Mouse (Mus musculus) liver, embryonic 11.5 days (tissue): ENCODE measurements at regions not wholly inside any gene's neighbourhood (a gene's known extent, or its start where the extent isn't known, plus 50 kb on each side); places are given as distances from the start of the nearest gene placed in this dataset.
A peak's percentile ranks its signal among the peaks of the same experiment; 100 is the strongest.

ENCODE experiments used
- ATAC-seq: fragments of 200-750 bp; cut with Nextera tagmentation; replicated peaks from 2 replicates; pipeline ENCODE4 v1.8.0; 2017; ENCODE audit warnings: moderate number of reproducible peaks, mild to moderate bottlenecking, moderate TSS enrichment, moderate library complexity; ENCODE audit not compliant: low FRiP score
- DNase-seq: peaks from one replicate; pipeline ENCODE4 v3.0.0-alpha.2; 2017; ENCODE audit warnings: low spot score
- H3K27ac ChIP-seq: fragments of 300-500 bp; sonication (generic); 2 replicates; pipeline ENCODE4 v1.5.1; 2014; ENCODE audit warnings: mild to moderate bottlenecking, low read depth, low read length, control low read depth
- H3K27me3 ChIP-seq: fragments of 300-500 bp; sonication (generic); replicated peaks from 2 replicates; pipeline ENCODE4 v1.6.1; 2014; ENCODE audit warnings: low read length, mixed read lengths; ENCODE audit not compliant: control insufficient read depth, insufficient read depth
- H3K36me3 ChIP-seq: fragments of 300-500 bp; sonication (generic); 2 replicates; pipeline ENCODE4 v1.6.1; 2014; ENCODE audit warnings: mild to moderate bottlenecking, low read length, moderate library complexity, mixed read lengths; ENCODE audit not compliant: control insufficient read depth, insufficient read depth
- H3K4me1 ChIP-seq: fragments of 300-500 bp; sonication (generic); replicated peaks from 2 replicates; pipeline ENCODE4 v1.6.1; 2014; ENCODE audit warnings: low read length, mixed read lengths; ENCODE audit not compliant: control insufficient read depth, insufficient read depth
- H3K4me2 ChIP-seq: fragments of 300-500 bp; sonication (generic); 2 replicates; pipeline ENCODE4 v1.6.1; 2014; ENCODE audit warnings: mild to moderate bottlenecking, control low read depth, moderate library complexity
- H3K4me3 ChIP-seq: fragments of 300-500 bp; sonication (generic); 2 replicates; pipeline ENCODE4 v1.5.1; 2014; ENCODE audit warnings: low read depth, low read length, control low read depth
- H3K9ac ChIP-seq: fragments of 300-500 bp; sonication (generic); 2 replicates; pipeline ENCODE4 v1.6.1; 2014; ENCODE audit warnings: low read depth, low read length, control low read depth
- H3K9me3 ChIP-seq: fragments of 300-500 bp; sonication (generic); 2 replicates; pipeline ENCODE4 v1.6.1; 2016; ENCODE audit warnings: low read length, inconsistent platforms, mixed read lengths; ENCODE audit not compliant: control insufficient read depth
- WGBS: fragments of 180-500 bp; shearing (Covaris S2); extraction: QIAGEN DNeasy Blood & Tissue Kit; methylation state at CpG from one replicate; pipeline ENCODE4 v1.1.7; 2014; 5-methylcytosine and 5-hydroxymethylcytosine counted together

DNA sequence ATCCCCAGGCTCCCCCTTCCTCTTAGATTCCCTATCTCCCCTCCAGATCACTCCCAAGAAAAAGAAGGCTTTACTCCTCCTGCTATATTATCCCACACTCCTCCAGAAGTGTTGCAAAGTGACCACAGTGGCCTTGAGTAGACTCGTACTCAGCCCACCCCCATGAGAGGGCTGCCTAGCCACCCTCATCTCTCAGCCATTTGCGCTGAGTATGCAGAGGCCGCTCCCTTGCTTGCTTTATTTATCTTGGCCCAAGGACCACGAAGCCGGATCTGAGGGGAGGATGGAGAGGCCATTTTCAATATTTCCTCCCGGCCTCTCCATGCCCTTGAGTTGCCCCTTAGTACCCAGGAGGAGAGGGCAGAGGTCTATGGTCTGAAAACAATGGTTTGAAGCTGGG, 151.9 kb downstream of the Pja1 start:
- Histone ChIP-seq H3K4me1 (no peaks in the 10 kb centered on the region), H3K27me3 (peaks cover 33% of the 10 kb centered on the region), H3K9me3 (no peaks in the 10 kb centered on the region), H3K4me3 (no peak overlapping the region), H3K9ac (no peak overlapping the region), H3K4me2 (no peak overlapping the region), H3K36me3 (no peaks in the 10 kb centered on the region), H3K27ac (no peak overlapping the region)
- no peak for ATAC-seq
- 56% methylated on average over 6 of the region's 6 CpGs for WGBS
- DNase-seq = no peak

DNA sequence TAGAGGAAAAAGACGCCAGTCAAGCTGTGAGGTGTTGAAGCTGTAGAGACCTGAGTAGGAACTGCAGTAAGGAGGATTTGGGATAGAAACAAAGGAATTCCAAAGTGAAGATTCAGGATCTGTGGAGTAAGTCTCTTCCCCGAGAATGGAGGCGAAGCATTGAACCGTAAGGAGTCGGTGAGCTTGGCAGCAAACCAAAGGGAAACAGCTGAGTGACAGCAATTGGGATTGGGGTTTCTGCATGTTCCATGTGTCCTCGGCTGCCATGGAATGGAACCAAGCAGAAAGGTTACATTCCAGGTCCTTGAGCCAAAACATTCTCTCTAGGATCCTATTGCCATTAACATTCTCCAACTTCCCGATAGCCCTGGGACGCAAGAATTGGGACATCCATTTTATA, 152.9 kb downstream of the Pja1 start:
- H3K27ac ChIP-seq = no peak overlapping the region
- DNase-seq (no peak), ATAC-seq (no peak)
- WGBS = 84% methylated on average over 8 of the region's 8 CpGs
- H3K36me3 ChIP-seq = no peaks in the 10 kb centered on the region
- H3K4me3 ChIP-seq = no peak overlapping the region
- no peak overlapping the region for H3K9ac ChIP-seq
- H3K4me2 ChIP-seq = no peak overlapping the region
- H3K27me3 ChIP-seq = peaks cover 32% of the 10 kb centered on the region
- H3K4me1 ChIP-seq = no peaks in the 10 kb centered on the region
- no peaks in the 10 kb centered on the region for H3K9me3 ChIP-seq

- Histone ChIP-seq H3K27ac (no peak overlapping the region), H3K9ac (no peak overlapping the region), H3K9me3 (no peaks in the 10 kb centered on the region), H3K4me1 (no peaks in the 10 kb centered on the region), H3K36me3 (no peaks in the 10 kb centered on the region), H3K4me2 (no peak overlapping the region), H3K4me3 (no peak overlapping the region), H3K27me3 (peaks cover 29% of the 10 kb centered on the region)
- WGBS = 75% methylated on average over 10 of the region's 10 CpGs
- ATAC-seq (no peak), DNase-seq (no peak)
Observed at GRCm38 (mm10) chrX:99317736-99318135, 153.3 kb downstream of the Pja1 start.

- H3K4me3 ChIP-seq = no peak overlapping the region
- no peak overlapping the region for H3K9ac ChIP-seq
- no peaks in the 10 kb centered on the region for H3K4me1 ChIP-seq
- no peak overlapping the region for H3K4me2 ChIP-seq
- no peak overlapping the region for H3K27ac ChIP-seq
- H3K9me3 ChIP-seq = no peaks in the 10 kb centered on the region
- WGBS = 71% methylated on average over 4 of the region's 4 CpGs
- DNase-seq (no peak), ATAC-seq (no peak)
- peaks cover 27% of the 10 kb centered on the region for H3K27me3 ChIP-seq
- H3K36me3 ChIP-seq = no peaks in the 10 kb centered on the region
Observed at GRCm38 (mm10) chrX:99316410-99317056, 154.5 kb downstream of the Pja1 start.

DNA sequence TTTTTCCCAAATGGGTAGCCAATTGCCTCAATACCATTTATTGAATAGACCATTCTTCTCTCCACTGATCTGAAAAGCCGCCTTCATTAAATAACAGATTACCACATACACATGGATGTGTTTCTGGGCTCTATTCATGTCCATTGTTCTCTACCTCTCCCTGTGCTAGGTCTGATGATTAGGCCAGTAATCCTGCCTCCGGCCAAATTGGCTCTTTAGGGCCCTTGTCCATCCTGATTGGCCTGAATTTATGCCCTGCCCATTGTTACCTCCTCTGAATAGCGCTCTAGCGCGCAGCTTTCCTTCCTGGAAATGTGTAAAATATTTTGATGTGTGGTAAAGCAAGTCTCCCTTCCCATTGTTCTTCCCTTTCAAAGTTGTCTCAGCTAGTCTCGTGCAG, 163.2 kb downstream of the Efnb1 start:
- Histone ChIP-seq H3K4me3 (no peak overlapping the region), H3K9ac (no peak overlapping the region), H3K27ac (no peak overlapping the region), H3K4me1 (no peaks in the 10 kb centered on the region), H3K9me3 (no peaks in the 10 kb centered on the region), H3K27me3 (peaks cover 32% of the 10 kb centered on the region), H3K4me2 (no peak overlapping the region), H3K36me3 (no peaks in the 10 kb centered on the region)
- ATAC-seq (no peak), DNase-seq (peak; percentile 1)
- 57% methylated on average over 6 of the region's 6 CpGs for WGBS

GRCm38 (mm10) chrX:99294726-99295125, 158.8 kb downstream of the Efnb1 start:
- ATAC-seq = no peak
- no peak for DNase-seq
- Histone ChIP-seq H3K4me3 (no peak overlapping the region), H3K9me3 (no peaks in the 10 kb centered on the region), H3K9ac (no peak overlapping the region), H3K4me2 (no peak overlapping the region), H3K4me1 (0 out of 2 replicates have a peak, but pooled peaks cover 3% of the 10 kb centered on the region), H3K36me3 (no peaks in the 10 kb centered on the region), H3K27ac (no peak overlapping the region), H3K27me3 (peaks cover 37% of the 10 kb centered on the region)
- WGBS = 52% methylated on average over 8 of the region's 8 CpGs

DNA sequence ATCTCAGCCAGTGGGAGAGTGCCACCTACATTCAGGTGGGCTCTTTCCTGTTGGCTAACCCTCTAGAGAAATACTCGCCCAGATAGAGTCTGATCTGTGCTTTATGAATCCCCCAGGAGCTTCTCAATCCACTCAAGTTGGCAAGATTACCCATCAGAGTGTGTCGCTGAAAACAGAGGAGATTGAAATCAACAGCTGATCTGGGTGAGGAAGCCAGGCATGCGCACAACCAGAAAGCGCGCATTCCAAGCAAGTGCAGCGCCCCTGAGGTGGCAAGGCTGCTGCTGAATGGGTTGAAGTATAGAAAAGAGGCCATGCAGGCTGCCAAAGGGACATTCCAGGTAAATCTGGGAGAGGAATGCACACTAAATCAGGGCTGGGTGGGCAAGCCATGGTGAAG, 158.0 kb downstream of the Efnb1 start:
- no peak for DNase-seq
- Histone ChIP-seq H3K27me3 (peaks cover 36% of the 10 kb centered on the region), H3K9me3 (no peaks in the 10 kb centered on the region), H3K27ac (no peak overlapping the region), H3K4me2 (no peak overlapping the region), H3K4me3 (no peak overlapping the region), H3K4me1 (0 out of 2 replicates have a peak, but pooled peaks cover 3% of the 10 kb centered on the region), H3K9ac (no peak overlapping the region), H3K36me3 (no peaks in the 10 kb centered on the region)
- 62% methylated on average over 6 of the region's 6 CpGs for WGBS
- ATAC-seq = no peak

GRCm38 (mm10) chrX:99292758-99293157, 156.8 kb downstream of the Efnb1 start:
- Histone ChIP-seq H3K27me3 (peaks cover 41% of the 10 kb centered on the region), H3K9ac (no peak overlapping the region), H3K27ac (no peak overlapping the region), H3K4me2 (no peak overlapping the region), H3K4me1 (0 out of 2 replicates have a peak, but pooled peaks cover 3% of the 10 kb centered on the region), H3K9me3 (no peaks in the 10 kb centered on the region), H3K4me3 (no peak overlapping the region), H3K36me3 (no peaks in the 10 kb centered on the region)
- DNase-seq (no peak), ATAC-seq (no peak)
- 76% methylated on average over 11 of the region's 11 CpGs for WGBS

- Histone ChIP-seq H3K27me3 (peaks cover 48% of the 10 kb centered on the region), H3K36me3 (no peaks in the 10 kb centered on the region), H3K4me2 (no peak overlapping the region), H3K4me3 (no peak overlapping the region), H3K9me3 (no peaks in the 10 kb centered on the region), H3K9ac (no peak overlapping the region), H3K4me1 (0 out of 2 replicates have a peak, but pooled peaks cover 3% of the 10 kb centered on the region), H3K27ac (no peak overlapping the region)
- DNase-seq (no peak), ATAC-seq (no peak)
- whole genome bisulfite sequencing = 33% methylated on average over 5 of the region's 5 CpGs
Observed at GRCm38 (mm10) chrX:99291965-99292364, 156.0 kb downstream of the Efnb1 start.
